Mouse (Mus musculus) heart, postnatal 0 days (tissue): Measurements from ENCODE around the gene Mrpl48.

Experiments used
- CTCF ChIP-seq: IDR thresholded peaks from 2 replicates; pipeline ENCODE4 v1.5.1; 2016; ENCODE audit warnings: antibody characterized with exemption, control low read depth, low read depth
- EP300 ChIP-seq: IDR thresholded peaks from 2 replicates; pipeline ENCODE4 v1.6.1; 2016; ENCODE audit warnings: antibody characterized with exemption, low read depth

- TF ChIP-seq CTCF (no peak), EP300 (no peak)
These were observed 38.2 kb downstream of the Mrpl48 start for GRCm38 (mm10) chr7:100569907-100570306.
